Mouse (Mus musculus) cortical plate, adult 2 months (tissue): ENCODE measurements around the gene Tmprss13.

Source experiments
- CTCF ChIP-seq: fragments of 200-500 bp; IDR thresholded peaks from 2 replicates; pipeline ENCODE4 v1.5.1; 2011; ENCODE audit warnings: mild to moderate bottlenecking, control low read depth, low read length; ENCODE audit not compliant: insufficient read depth; ENCODE audit errors: extremely low read depth
- POLR2A ChIP-seq: fragments of 200-500 bp; IDR thresholded peaks from 2 replicates; pipeline ENCODE4 v1.6.1; 2011; ENCODE audit warnings: mild to moderate bottlenecking, low read length, control low read depth; ENCODE audit not compliant: insufficient read depth; ENCODE audit errors: extremely low read depth

DNA sequence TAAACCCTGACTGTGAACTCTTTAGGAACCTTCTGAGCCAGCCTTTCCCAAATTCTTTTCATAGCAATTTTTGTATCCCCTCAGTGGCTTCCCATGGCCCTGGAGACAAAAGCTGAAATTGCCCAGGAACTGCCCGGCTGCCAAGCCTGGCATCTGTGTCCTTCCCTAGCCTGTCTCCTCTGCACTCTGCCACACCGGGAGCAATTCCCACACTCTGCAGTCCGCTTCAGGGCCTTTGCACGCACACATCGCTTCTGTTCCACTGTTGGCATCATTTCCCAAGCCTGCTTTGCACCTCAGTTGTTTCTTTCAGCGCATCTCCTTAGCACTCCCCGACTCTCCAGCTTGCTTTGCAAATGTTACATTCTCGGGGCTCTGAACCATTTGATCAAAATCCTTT, 48.8 kb downstream of the Tmprss13 start:
- TF ChIP-seq CTCF, result no peak
- no peak for TF ChIP-seq POLR2A
